Mouse (Mus musculus) adrenal gland, postnatal 36 days (tissue): ENCODE measurements around the gene Sectm1b. TPM values are rescaled to one million over a fixed set of nuclear protein-coding genes. Genes with fewer than 3 reads are reported as not detected.
A peak's percentile ranks its signal among the peaks of the same experiment; 100 is the strongest.

Experiments used
- DNase-seq, 2 experiments: peaks; one replicate each; pipeline ENCODE4 v3.0.0; 2021; ENCODE audit warnings: mixed read lengths in 1 of 2
- total RNA-seq, 2 experiments: library from RNA; stranded (reverse); gene quantifications; 2 replicates each; pipeline ENCODE4 v1.2.3; 2021

Gene Sectm1b
- total RNA-seq, 2 experiments from 2014 or later = not detected

DNA sequence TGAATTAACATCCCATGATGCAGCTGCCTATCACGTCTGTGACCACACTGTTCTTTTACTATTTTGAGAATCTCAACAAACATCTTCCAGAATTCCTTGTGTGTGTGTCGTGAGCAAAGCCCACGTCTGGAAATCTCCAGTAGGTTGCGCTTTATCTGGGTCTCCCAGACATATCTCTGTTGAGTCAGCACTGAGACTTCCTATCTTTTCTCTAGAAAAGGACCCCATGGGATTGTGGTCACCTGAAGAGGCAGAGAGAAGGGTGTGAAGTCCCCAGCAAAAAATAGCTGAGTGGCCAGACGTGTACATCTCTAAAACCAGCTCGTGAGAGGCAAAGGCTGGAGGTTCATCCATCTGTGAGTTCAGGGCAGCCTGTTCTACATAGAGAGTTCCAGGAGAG is 39.2 kb downstream of the Sectm1b start:
- DNase-seq = no peak

DNA sequence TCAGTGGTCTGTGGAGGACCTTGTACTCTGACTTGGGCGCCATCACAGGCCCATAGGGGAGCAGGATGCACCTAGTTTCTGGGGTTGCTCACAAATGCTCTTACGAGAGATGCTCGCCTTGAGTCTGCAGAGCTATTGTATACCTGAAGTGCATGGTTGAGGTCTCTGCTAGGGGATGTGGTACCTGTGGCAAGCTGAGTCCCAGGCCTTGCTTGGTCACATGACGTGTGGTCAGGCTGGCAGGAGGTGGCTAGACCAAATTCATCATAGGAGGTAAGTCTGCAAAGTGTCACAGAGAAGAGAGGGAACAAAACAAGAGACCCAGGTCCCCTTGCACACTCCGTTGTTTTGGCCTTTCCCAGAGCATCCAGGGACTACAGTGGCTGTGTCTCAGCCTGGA is 43.9 kb downstream of the Sectm1b start:
- DNase-seq = no peak

DNA sequence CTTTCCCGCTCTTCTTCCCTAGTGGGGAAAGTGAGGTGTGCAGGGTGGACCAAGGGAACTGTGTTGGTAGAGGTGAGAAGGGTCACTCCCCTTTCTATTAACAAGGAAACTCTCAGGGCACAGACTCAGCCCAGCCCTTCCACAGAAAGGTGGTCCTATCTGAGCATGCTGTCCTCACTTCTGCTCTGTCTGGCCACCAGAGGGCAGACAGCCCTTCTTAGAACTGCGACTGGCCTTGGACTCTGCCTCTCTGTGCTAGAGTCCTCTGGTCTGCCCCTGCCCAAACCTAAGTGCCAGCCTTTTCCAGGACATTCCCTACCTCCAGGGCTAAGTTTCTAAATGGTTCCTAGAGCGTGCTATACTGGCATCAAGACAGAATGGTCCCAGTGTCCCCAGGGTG is 45.7 kb downstream of the Sectm1b start:
- DNase-seq = peak; percentile 68 to 76

DNA sequence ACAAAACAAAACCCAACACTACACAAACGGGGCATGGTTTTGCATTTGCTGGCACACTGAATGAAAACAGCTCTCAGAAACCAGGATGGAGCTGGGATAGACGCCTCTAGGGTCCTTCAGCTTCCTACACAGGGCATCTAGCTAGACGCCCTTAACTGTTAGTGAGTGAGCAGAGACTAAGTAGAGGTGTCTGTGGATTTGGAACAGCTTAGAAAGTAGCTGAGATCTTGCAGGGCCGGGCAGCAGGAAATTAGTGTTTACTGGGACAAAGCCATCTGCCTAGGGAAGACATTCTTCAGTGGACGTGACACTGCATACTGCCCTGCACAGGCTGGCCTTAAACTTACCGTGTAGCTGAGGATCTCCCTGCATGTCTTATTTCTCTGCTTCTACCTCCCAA is 47.9 kb downstream of the Sectm1b start:
- no peak for DNase-seq

DNA sequence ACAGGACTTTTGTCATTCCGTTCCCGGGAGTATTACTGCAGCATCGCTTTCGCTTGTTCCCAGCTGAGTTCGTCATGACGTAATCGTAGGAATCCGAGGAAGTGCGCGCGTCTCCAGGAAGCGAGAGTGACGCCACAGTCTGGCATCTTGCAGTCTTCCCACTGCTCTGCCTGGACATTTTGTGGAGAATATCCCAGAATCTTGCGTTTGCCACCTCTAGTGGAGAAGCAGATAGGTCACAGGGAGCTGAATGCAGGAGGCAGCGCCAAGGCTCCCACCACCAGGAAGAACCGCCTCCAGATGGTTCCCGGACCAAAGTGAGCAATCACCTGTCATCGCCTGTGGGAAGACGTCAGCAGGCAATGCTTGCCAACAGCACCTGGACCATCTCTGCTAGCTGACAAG is 48.5 kb downstream of the Sectm1b start:
- DNase-seq = peak in 1 of 2 experiments; percentile 8

DNA sequence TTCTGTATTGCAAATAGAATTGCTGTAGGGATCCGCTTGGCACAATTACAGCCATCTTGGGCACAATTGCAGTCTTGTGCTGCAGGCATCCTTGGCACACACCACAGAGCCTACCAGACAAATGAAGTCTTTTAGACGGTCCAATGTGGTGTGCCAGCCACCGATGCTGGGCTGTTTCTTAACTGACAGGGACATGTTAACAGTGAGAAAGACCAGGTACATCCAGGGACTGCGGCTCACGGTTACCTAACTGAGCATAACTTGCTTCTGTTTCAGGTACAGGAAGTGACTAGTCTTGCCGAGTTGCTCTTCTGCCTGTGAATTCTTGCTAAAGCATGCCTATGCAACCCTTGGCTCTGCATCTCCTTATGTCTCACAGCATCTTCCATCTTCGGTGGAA is 49.7 kb downstream of the Sectm1b start:
- no peak for DNase-seq

DNA sequence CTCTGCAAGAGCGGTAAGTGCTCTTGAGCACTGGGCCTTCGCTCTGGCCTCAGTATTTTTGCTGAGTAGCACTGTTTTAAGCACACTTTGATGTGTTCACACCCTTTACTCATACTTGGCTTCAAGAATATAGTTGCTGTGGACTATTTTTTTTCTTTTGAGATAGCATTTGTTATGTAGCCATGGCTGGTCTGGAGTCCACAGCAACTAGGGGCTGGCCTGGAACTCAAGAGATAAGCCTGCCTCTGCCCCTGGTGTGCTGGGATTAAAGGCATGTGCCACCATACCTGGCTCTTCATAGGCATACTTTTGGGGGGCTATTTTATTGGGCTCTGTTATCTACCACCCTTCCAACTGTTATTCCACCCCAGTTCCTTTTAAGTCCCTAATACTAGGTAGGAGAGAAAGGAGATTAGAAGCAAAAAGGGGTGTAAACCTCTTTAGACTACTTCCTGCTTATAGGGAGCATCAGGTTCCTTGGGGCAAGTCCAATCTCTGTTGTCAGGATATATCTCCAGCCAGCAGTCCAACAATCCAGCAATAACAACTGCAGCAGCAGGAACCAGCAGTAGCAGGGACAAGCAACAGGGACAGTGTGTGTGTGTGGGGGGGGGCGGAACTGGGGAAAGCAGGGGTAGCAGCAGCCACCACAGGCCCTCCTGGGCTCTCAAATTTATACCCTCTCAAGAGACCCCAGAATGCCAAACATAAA is 53.2 kb downstream of the Sectm1b start:
- no peak for DNase-seq

DNA sequence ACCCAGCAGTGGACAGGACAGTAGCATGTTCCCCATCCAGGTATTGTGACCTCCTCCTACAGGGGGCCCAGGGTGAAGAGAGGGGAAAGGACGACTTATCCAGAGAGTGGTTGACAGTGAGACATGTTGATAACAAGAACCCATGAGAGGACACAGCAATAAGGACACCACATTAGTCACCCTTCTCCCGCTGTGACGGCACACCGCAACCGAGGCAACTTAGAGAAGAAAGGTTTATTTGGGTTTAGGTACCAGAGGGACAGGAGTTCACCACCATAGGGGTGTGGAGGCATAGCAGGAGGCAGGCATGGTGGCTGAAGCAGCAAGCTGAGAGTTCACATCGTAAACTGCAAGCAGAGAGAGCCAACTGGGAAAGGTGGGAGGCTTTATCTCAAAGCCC is 57.2 kb downstream of the Sectm1b start:
- DNase-seq = no peak

DNA sequence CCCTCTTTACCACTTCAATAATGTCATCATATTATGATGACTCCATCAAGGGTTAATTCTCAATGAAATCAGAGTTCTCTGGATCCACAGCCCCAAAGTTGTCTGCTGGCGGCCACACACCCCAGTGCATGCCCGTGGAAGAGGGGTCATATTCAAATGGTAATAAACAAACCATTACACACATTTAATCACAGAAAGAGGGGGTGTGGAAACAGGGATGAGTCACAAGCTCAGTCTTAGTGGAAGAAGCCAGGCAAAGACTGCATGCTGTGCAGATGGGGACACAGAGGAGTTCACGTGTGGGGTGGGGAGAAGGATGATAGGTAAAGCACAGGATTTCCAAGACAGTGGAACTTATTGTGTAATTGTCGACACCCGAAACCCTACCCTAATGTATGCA is 59.1 kb downstream of the Sectm1b start:
- peak in 1 of 2 experiments; percentile 33 for DNase-seq

Other genes with a start within 250 kb of the Sectm1b start
- 1,000 to 10,000 TPM; 1,954 to 2,603 TPM for gene Fasn, start 239.0 kb downstream of the Sectm1b start, total RNA-seq
- 10 to 100 TPM; 10.6 to 22.0 TPM for gene Ccdc57, start 130.7 kb downstream of the Sectm1b start, total RNA-seq
- gene Slc16a3, start 115.1 kb downstream of the Sectm1b start, total RNA-seq = 1 to 10 TPM in 1 of 2 experiments, under 1 TPM in 1; 0.89 to 2.1 TPM
- 100 to 1,000 TPM; 126 to 127 TPM for gene Csnk1d, start 72.2 kb downstream of the Sectm1b start, total RNA-seq
- under 1 TPM; 0.30 to 0.53 TPM for gene Cd7, start 24.2 kb downstream of the Sectm1b start, total RNA-seq
- not detected for gene Sectm1a, start 17.7 kb upstream of the Sectm1b start, total RNA-seq
- not detected for gene Tex19.2, start 55.1 kb upstream of the Sectm1b start, total RNA-seq
- gene Tex19.1, start 82.6 kb upstream of the Sectm1b start, total RNA-seq = not detected
- not detected for gene Uts2r, start 96.7 kb upstream of the Sectm1b start, total RNA-seq
- gene Hexdc, start 140.9 kb upstream of the Sectm1b start, total RNA-seq = 10 to 100 TPM in 1 of 2 experiments, 1 to 10 TPM in 1; 9.1 to 11.5 TPM
- 10 to 100 TPM; 22.6 to 30.5 TPM for gene Ogfod3, start 141.1 kb upstream of the Sectm1b start, total RNA-seq
- gene Cybc1, start 165.8 kb upstream of the Sectm1b start, total RNA-seq = 10 to 100 TPM; 20.6 to 21.0 TPM
- 10 to 100 TPM; 18.7 to 27.3 TPM for gene Narf, start 173.7 kb upstream of the Sectm1b start, total RNA-seq
- 10 to 100 TPM; 35.0 to 45.5 TPM for gene Foxk2, start 196.4 kb upstream of the Sectm1b start, total RNA-seq